Mouse (Mus musculus) liver, embryonic 14.5 days (tissue): ENCODE data around the gene Ppp2r5b.

Experiments
- CTCF ChIP-seq: IDR thresholded peaks from 2 replicates; pipeline ENCODE4 v1.5.1; 2016; ENCODE audit warnings: antibody characterized with exemption, low read depth, control low read depth
- EP300 ChIP-seq: IDR thresholded peaks from 2 replicates; pipeline ENCODE4 v1.6.1; 2016; ENCODE audit warnings: antibody characterized with exemption, low read depth

GRCm38 (mm10) chr19:6235084-6236052, at the start of gene Ppp2r5b:
- TF ChIP-seq CTCF (peak; percentile 74), EP300 (no peak)
